Mouse (Mus musculus) limb, embryonic 14.5 days (tissue): ENCODE measurements around the gene Stx7. TPM values are rescaled to one million over a fixed set of nuclear protein-coding genes. Genes with fewer than 3 reads are reported as not detected.

Experiments used
- ATAC-seq: fragments of 200-750 bp; cut with Nextera tagmentation; 2 replicates; pipeline ENCODE4 v1.8.0; 2017; ENCODE audit warnings: low read depth, moderate number of reproducible peaks, moderate TSS enrichment; ENCODE audit not compliant: low FRiP score
- DNase-seq: peaks from one replicate; pipeline ENCODE4 v3.0.0-alpha.2; 2015; ENCODE audit warnings: low spot score
- H3K27ac ChIP-seq: fragments of 300-500 bp; sonication (generic); replicated peaks from 2 replicates; pipeline ENCODE4 v1.5.1; 2014; ENCODE audit warnings: low read depth, mild to moderate bottlenecking, low read length, moderate library complexity, mixed read lengths
- H3K27me3 ChIP-seq: fragments of 300-500 bp; sonication (generic); 2 replicates; pipeline ENCODE4 v1.6.1; 2014; ENCODE audit warnings: low read length, mixed read lengths; ENCODE audit not compliant: control insufficient read depth, insufficient read depth
- H3K36me3 ChIP-seq: fragments of 300-500 bp; sonication (generic); 2 replicates; pipeline ENCODE4 v1.6.1; 2014; ENCODE audit warnings: mild to moderate bottlenecking, low read length, moderate library complexity, mixed read lengths; ENCODE audit not compliant: control insufficient read depth, insufficient read depth
- H3K4me1 ChIP-seq: fragments of 300-500 bp; sonication (generic); 2 replicates; pipeline ENCODE4 v1.6.1; 2014; ENCODE audit warnings: antibody characterized with exemption, low read length, mixed read lengths; ENCODE audit not compliant: control insufficient read depth, insufficient read depth
- H3K4me2 ChIP-seq: fragments of 300-500 bp; sonication (generic); replicated peaks from 2 replicates; pipeline ENCODE4 v1.6.1; 2014; ENCODE audit warnings: low read depth, mild to moderate bottlenecking, low read length, moderate library complexity; ENCODE audit not compliant: severe bottlenecking
- H3K4me3 ChIP-seq: fragments of 300-500 bp; sonication (generic); replicated peaks from 2 replicates; pipeline ENCODE4 v1.5.1; 2014; ENCODE audit warnings: low read length
- H3K9ac ChIP-seq: fragments of 300-500 bp; sonication (generic); 2 replicates; pipeline ENCODE4 v1.6.1; 2014; ENCODE audit warnings: mild to moderate bottlenecking, low read depth, low read length, moderate library complexity; ENCODE audit not compliant: severe bottlenecking
- H3K9me3 ChIP-seq: fragments of 300-500 bp; sonication (generic); 2 replicates; pipeline ENCODE4 v1.6.1; 2016; ENCODE audit warnings: low read length; ENCODE audit not compliant: control insufficient read depth
- POLR2A ChIP-seq: fragments of 200-500 bp; IDR thresholded peaks from 2 replicates; pipeline ENCODE4 v1.8.0; 2012; ENCODE audit warnings: inconsistent platforms, mild to moderate bottlenecking, moderate library complexity, borderline replicate concordance; ENCODE audit not compliant: insufficient read depth, insufficient read length; ENCODE audit errors: extremely low read depth
- WGBS: fragments of 180-500 bp; shearing (Covaris S2); extraction: QIAGEN DNeasy Blood & Tissue Kit; methylation state at CpG from one replicate; pipeline ENCODE4 v1.1.7; 2014; 5-methylcytosine and 5-hydroxymethylcytosine counted together
- polyA plus RNA-seq, 2 experiments: library from polyadenylated mRNA; depleted of rRNA in 1 of 2; stranded (reverse) in 1 of 2; unstranded in 1 of 2; fragments of >200 nt; fragmentation: Nextera tagmentation in 1 of 2; extraction: Ambion mirVana in 1 of 2; gene quantifications; 2 replicates each; pipeline versions ENCODE4 v1.2.1 to v1.2.3; 2012 to 2014

Gene Stx7
- polyA plus RNA-seq, 2 experiments = 61.1 to 69.3 TPM

DNA sequence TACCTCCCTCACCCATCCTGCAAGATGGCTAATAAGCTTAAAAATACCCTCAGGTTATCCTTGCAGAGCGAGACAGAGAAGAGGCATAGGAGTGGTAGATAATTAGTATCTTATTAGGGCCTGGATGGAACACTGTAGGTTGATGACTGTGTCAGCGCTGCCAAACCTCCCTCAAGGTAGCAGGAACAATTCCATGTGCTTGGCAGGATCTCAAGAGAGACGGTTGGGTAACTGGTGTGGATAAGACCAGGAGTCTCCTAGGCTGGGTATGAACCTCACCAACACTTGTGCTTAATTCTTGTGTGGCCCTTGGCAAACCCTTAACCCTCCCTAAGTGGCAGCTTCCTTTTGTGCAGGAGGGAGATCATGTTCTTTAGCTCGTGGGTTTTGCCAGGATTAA, 83.2 kb downstream of the Stx7 start:
- 50% methylated on average over 4 of the region's 4 CpGs for WGBS
- Histone ChIP-seq H3K27me3 (no peaks in the 10 kb centered on the region), H3K4me1 (peaks cover 5% of the 10 kb centered on the region; the same call in 1 of the 2 replicates), H3K9ac (no peak overlapping the region), H3K4me2 (no peak overlapping the region), H3K4me3 (no peak overlapping the region), H3K9me3 (no peaks in the 10 kb centered on the region), H3K36me3 (no peaks in the 10 kb centered on the region), H3K27ac (no peak overlapping the region)
- no peak for TF ChIP-seq POLR2A
- DNase-seq = no peak
- no peak for ATAC-seq

DNA sequence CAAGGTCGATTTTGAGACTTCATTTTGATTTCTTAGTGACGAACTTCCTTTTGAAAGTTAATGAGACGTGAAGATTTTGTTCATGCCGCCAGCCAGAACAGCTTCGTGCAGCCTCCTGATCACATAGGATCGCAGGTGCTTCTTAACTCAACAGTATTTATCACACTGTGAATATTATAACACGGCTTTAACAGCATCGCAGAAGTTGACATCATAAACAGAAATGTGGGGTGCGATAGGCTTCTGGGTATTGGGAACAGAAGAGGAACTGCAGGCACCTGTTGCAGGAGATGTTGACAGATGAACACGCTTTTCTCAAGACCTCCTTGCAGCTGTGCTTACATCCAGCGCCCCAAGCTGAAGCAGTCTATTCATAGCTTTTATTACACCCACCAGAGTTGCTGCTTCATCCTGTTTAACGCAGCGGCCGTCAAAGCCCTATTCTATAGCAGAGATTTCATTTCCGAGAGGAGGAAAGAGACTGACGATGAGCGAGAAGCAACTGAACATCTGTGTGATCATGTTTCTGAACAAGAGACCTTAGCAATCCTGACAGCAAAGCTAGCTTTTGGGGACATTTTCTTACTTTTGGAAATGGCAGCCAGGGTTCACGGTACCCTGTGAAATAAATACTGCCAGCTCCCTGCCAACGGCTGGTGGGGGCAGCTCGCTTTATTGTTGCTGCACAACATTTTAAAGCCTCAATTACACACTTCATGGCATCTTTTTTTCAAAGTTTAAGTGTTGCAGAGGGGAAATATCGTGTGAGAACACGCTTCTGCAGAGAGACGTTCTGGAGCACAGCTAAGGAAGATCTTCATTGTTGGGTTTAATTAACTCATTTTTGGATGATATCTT, 86.6 kb downstream of the Stx7 start:
- Histone ChIP-seq H3K4me2 (peak overlapping the region; percentile 37), H3K36me3 (no peaks in the 10 kb centered on the region), H3K4me3 (0 out of 2 replicates have a peak overlapping the region, but pooled peaks have one; percentile 6), H3K9me3 (peaks cover 4% of the 10 kb centered on the region), H3K9ac (no peak overlapping the region), H3K27me3 (no peaks in the 10 kb centered on the region), H3K27ac (no peak overlapping the region), H3K4me1 (peaks cover 5% of the 10 kb centered on the region; the same call in 1 of the 2 replicates)
- ATAC-seq = peak; percentile 91
- DNase-seq = peak; percentile 70
- 27% methylated on average over 23 of the region's 23 CpGs for WGBS
- no peak for TF ChIP-seq POLR2A

Other genes with a start within 250 kb of the Stx7 start
- not detected in 2 replicates for gene Taar1, start 228.9 kb upstream of the Stx7 start, polyA plus RNA-seq (2012; rRNA removed)
- gene Taar1, start 228.9 kb upstream of the Stx7 start, polyA plus RNA-seq (2014; fragmentation: Nextera tagmentation; extraction: Ambion mirVana) = not detected in 2 replicates
- gene Taar2, start 210.7 kb upstream of the Stx7 start, polyA plus RNA-seq (2012; rRNA removed) = not detected in 2 replicates
- not detected in 2 replicates for gene Taar2, start 210.7 kb upstream of the Stx7 start, polyA plus RNA-seq (2014; fragmentation: Nextera tagmentation; extraction: Ambion mirVana)
- not detected in 2 replicates for gene Taar3, start 199.7 kb upstream of the Stx7 start, polyA plus RNA-seq (2012; rRNA removed)
- not detected in 2 replicates for gene Taar3, start 199.7 kb upstream of the Stx7 start, polyA plus RNA-seq (2014; fragmentation: Nextera tagmentation; extraction: Ambion mirVana)
- 0.06 TPM in 1 of 2 replicates, not detected in the other for gene Taar4, start 188.8 kb upstream of the Stx7 start, polyA plus RNA-seq (2012; rRNA removed)
- not detected in 2 replicates for gene Taar4, start 188.8 kb upstream of the Stx7 start, polyA plus RNA-seq (2014; fragmentation: Nextera tagmentation; extraction: Ambion mirVana)
- 0.13 and 0.20 TPM in 2 replicates for gene Taar5, start 178.6 kb upstream of the Stx7 start, polyA plus RNA-seq (2012; rRNA removed)
- gene Taar5, start 178.6 kb upstream of the Stx7 start, polyA plus RNA-seq (2014; fragmentation: Nextera tagmentation; extraction: Ambion mirVana) = not detected in 2 replicates
- gene Taar6, start 163.7 kb upstream of the Stx7 start, polyA plus RNA-seq (2012; rRNA removed) = not detected in 2 replicates
- not detected in 2 replicates for gene Taar6, start 163.7 kb upstream of the Stx7 start, polyA plus RNA-seq (2014; fragmentation: Nextera tagmentation; extraction: Ambion mirVana)
- not detected in 2 replicates for gene Taar7a, start 155.8 kb upstream of the Stx7 start, polyA plus RNA-seq (2012; rRNA removed)
- gene Taar7a, start 155.8 kb upstream of the Stx7 start, polyA plus RNA-seq (2014; fragmentation: Nextera tagmentation; extraction: Ambion mirVana) = not detected in 2 replicates
- not detected in 2 replicates for gene Taar7b, start 149.4 kb upstream of the Stx7 start, polyA plus RNA-seq (2012; rRNA removed)
- gene Taar7b, start 149.4 kb upstream of the Stx7 start, polyA plus RNA-seq (2014; fragmentation: Nextera tagmentation; extraction: Ambion mirVana) = not detected in 2 replicates
- gene Taar7d, start 122.1 kb upstream of the Stx7 start, polyA plus RNA-seq (2012; rRNA removed) = not detected in 2 replicates
- not detected in 2 replicates for gene Taar7d, start 122.1 kb upstream of the Stx7 start, polyA plus RNA-seq (2014; fragmentation: Nextera tagmentation; extraction: Ambion mirVana)
- not detected in 2 replicates for gene Taar7e, start 111.7 kb upstream of the Stx7 start, polyA plus RNA-seq (2012; rRNA removed)
- not detected in 2 replicates for gene Taar7e, start 111.7 kb upstream of the Stx7 start, polyA plus RNA-seq (2014; fragmentation: Nextera tagmentation; extraction: Ambion mirVana)
- gene Taar7f, start 99.8 kb upstream of the Stx7 start, polyA plus RNA-seq (2012; rRNA removed) = not detected in 2 replicates
- not detected in 2 replicates for gene Taar7f, start 99.8 kb upstream of the Stx7 start, polyA plus RNA-seq (2014; fragmentation: Nextera tagmentation; extraction: Ambion mirVana)
- not detected in 2 replicates for gene Taar8a, start 72.8 kb upstream of the Stx7 start, polyA plus RNA-seq (2012; rRNA removed)
- gene Taar8a, start 72.8 kb upstream of the Stx7 start, polyA plus RNA-seq (2014; fragmentation: Nextera tagmentation; extraction: Ambion mirVana) = not detected in 2 replicates
- not detected in 2 replicates for gene Taar8b, start 57.0 kb upstream of the Stx7 start, polyA plus RNA-seq (2012; rRNA removed)
- not detected in 2 replicates for gene Taar8b, start 57.0 kb upstream of the Stx7 start, polyA plus RNA-seq (2014; fragmentation: Nextera tagmentation; extraction: Ambion mirVana)
- gene Taar8c, start 47.4 kb upstream of the Stx7 start, polyA plus RNA-seq (2012; rRNA removed) = not detected in 2 replicates
- not detected in 2 replicates for gene Taar8c, start 47.4 kb upstream of the Stx7 start, polyA plus RNA-seq (2014; fragmentation: Nextera tagmentation; extraction: Ambion mirVana)
- gene Taar9, start 39.8 kb upstream of the Stx7 start, polyA plus RNA-seq (2012; rRNA removed) = not detected in 2 replicates
- gene Taar9, start 39.8 kb upstream of the Stx7 start, polyA plus RNA-seq (2014; fragmentation: Nextera tagmentation; extraction: Ambion mirVana) = not detected in 2 replicates
- 34.5 and 34.9 TPM in 2 replicates for gene Moxd1, start 74.2 kb downstream of the Stx7 start, polyA plus RNA-seq (2012; rRNA removed)
- 24.2 and 25.5 TPM in 2 replicates for gene Moxd1, start 74.2 kb downstream of the Stx7 start, polyA plus RNA-seq (2014; fragmentation: Nextera tagmentation; extraction: Ambion mirVana)